Mouse (Mus musculus) embryonic fibroblast, embryonic 13.5 days (primary cell): ENCODE results near the gene Rad54l2.

ENCODE experiments used
- CTCF ChIP-seq: IDR thresholded peaks from 2 replicates; pipeline ENCODE4 v1.5.1; 2011; ENCODE audit warnings: mild to moderate bottlenecking, control low read depth, low read length, moderate library complexity, borderline replicate concordance; ENCODE audit not compliant: insufficient read depth
- POLR2A ChIP-seq: IDR thresholded peaks from 2 replicates; pipeline ENCODE4 v1.6.1; 2011; ENCODE audit warnings: low read depth, mild to moderate bottlenecking, control low read depth, low read length, moderate library complexity

DNA sequence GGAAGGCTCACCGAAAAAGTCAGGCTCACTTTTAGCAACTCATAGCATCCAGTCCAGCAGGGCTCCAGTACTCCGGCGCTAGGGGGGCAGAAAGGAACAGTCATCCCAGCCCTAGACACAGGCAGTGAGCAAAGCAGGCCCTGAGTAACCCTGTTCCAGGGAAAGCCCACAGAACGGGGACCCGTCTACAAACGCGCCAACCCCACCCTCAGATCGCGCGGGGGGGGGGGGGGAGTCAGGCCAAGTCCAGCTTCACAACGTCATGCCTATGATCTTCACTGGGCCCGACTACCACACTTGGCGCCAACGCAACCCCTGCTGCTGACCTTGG lies 104.1 kb downstream of the Rad54l2 start:
- TF ChIP-seq POLR2A (no peak), CTCF (no peak)
